Mouse (Mus musculus) lung, postnatal 0 days (tissue): Measurements from ENCODE around the gene Nthl1.
"Not testable (repeated sequence)": the region's sequence is repeated elsewhere in the genome, so short reads cannot be mapped to it uniquely, and the experiment has no call there.

Experiments
- CTCF ChIP-seq: IDR thresholded peaks from 2 replicates; pipeline ENCODE4 v1.5.1; 2016; ENCODE audit warnings: antibody characterized with exemption, mild to moderate bottlenecking
- EP300 ChIP-seq: IDR thresholded peaks from 2 replicates; pipeline ENCODE4 v1.6.1; 2016; ENCODE audit warnings: antibody characterized with exemption, mild to moderate bottlenecking, control low read depth

DNA sequence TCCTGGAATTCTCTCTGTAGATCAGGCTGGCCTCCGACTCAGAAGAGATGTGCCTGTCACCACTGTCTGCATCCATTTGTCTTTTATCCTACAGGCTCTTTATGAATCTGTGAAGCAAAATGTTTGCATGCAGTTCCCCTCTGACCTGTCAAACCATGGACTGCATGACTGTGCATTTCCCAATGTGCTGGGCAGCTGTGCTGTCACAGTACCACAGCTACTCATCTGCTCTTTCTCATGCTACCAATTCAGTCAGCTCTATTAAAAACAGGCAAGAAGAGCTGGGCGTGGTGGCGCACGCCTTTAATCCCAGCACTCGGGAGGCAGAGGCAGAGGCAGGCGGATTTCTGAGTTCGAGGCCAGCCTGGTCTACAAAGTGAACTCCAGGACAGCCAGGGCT lies 34.5 kb downstream of the Nthl1 start:
- not testable (repeated sequence) for TF ChIP-seq CTCF, EP300
